Mouse (Mus musculus): ENCODE measurements around the gene Arhgap33.
A peak's percentile ranks its signal among the peaks of the same experiment; 100 is the strongest.
"Not testable (repeated sequence)": the region's sequence is repeated elsewhere in the genome, so short reads cannot be mapped to it uniquely, and the experiment has no call there.

Gene Arhgap33

GRCm38 (mm10) chr7:30552102-30553020 is 17.5 kb upstream of the Arhgap33 start, which contains the start of the genes Hspb6 and Proser3:
Gene Hspb6, plus strand, starts transcription at chr7:30552178.
Gene Proser3, minus strand, starts transcription at chr7:30552299.
- DNase-seq = peak; percentile 95

GRCm38 (mm10) chr7:30551445-30552101 is 16.7 kb upstream of the Arhgap33 start:
- no peak for DNase-seq

GRCm38 (mm10) chr7:30550603-30551002 is 15.7 kb upstream of the Arhgap33 start:
- DNase-seq = no peak

GRCm38 (mm10) chr7:30549880-30550279 is 15.0 kb upstream of the Arhgap33 start:
- DNase-seq = no peak

- no peak for DNase-seq
Observed at GRCm38 (mm10) chr7:30544327-30544726, 9.5 kb upstream of the Arhgap33 start.

- no peak for DNase-seq
Observed at GRCm38 (mm10) chr7:30540572-30540971, 5.7 kb upstream of the Arhgap33 start.

- peak; percentile 60 for DNase-seq
Observed at GRCm38 (mm10) chr7:30533941-30534632, 773 bp downstream of the Arhgap33 start.

GRCm38 (mm10) chr7:30532931-30533330 is 1.9 kb downstream of the Arhgap33 start:
- DNase-seq = peak; percentile 28

GRCm38 (mm10) chr7:30531291-30531815 is 3.5 kb downstream of the Arhgap33 start:
- DNase-seq = no peak

GRCm38 (mm10) chr7:30526981-30527380 is 7.9 kb downstream of the Arhgap33 start:
- no peak for DNase-seq

GRCm38 (mm10) chr7:30526399-30526798 is 8.5 kb downstream of the Arhgap33 start:
- no peak for DNase-seq

- no peak for DNase-seq
Observed at GRCm38 (mm10) chr7:30525954-30526353, 8.9 kb downstream of the Arhgap33 start.

GRCm38 (mm10) chr7:30524487-30524886 is 10.4 kb downstream of the Arhgap33 start:
- no peak for DNase-seq

GRCm38 (mm10) chr7:30522871-30523270 is 12.0 kb downstream of the Arhgap33 start:
- no peak for DNase-seq

GRCm38 (mm10) chr7:30520856-30521255 is 14.0 kb downstream of the Arhgap33 start:
- DNase-seq = no peak

GRCm38 (mm10) chr7:30520396-30520795 is 14.5 kb downstream of the Arhgap33 start:
- peak; percentile 52 for DNase-seq

- DNase-seq = no peak
Observed at GRCm38 (mm10) chr7:30518325-30518724, 16.5 kb downstream of the Arhgap33 start.

GRCm38 (mm10) chr7:30515003-30515760 is 19.7 kb downstream of the Arhgap33 start:
- no peak for DNase-seq

GRCm38 (mm10) chr7:30508061-30508460 is 26.8 kb downstream of the Arhgap33 start:
- DNase-seq = no peak

GRCm38 (mm10) chr7:30501159-30501558 is 33.7 kb downstream of the Arhgap33 start:
- DNase-seq = not testable (repeated sequence)

GRCm38 (mm10) chr7:30495506-30496042 is 39.3 kb downstream of the Arhgap33 start:
- not testable (repeated sequence) for DNase-seq

GRCm38 (mm10) chr7:30493401-30493931 is 41.4 kb downstream of the Arhgap33 start, which contains the start of gene Prodh2:
Gene Prodh2, plus strand, starts transcription at chr7:30493622.
- DNase-seq = no peak
